Mouse (Mus musculus) gastrocnemius, postnatal 10 days (tissue): ENCODE measurements around the gene G6pd2. TPM values are rescaled to one million over a fixed set of nuclear protein-coding genes. Genes with fewer than 3 reads are reported as not detected.

Experiments
- DNase-seq: peaks from one replicate; pipeline ENCODE4 v3.0.0; 2021; ENCODE audit warnings: mixed read lengths
- long read RNA-seq, 2 experiments: library from polyadenylated mRNA; stranded (forward); transcript quantifications; one replicate each; pipeline ENCODE4 v2.0.0; 2021
- total RNA-seq, 2 experiments: library from RNA; stranded (reverse); gene quantifications; 2 replicates each; pipeline ENCODE4 v1.2.3; 2021

The G6pd2 gene
- total RNA-seq = not detected
- long read RNA-seq, experiment 1 = 0 reads
- long read RNA-seq, experiment 2 = 0 reads

GRCm38 (mm10) chr5:61808516-61808915, at the start of gene G6pd2:
Gene G6pd2, plus strand, starts transcription at chr5:61808816.
- no peak for DNase-seq

GRCm38 (mm10) chr5:61764214-61764613, 44.4 kb upstream of the G6pd2 start:
- DNase-seq = no peak

- DNase-seq = no peak
Measured at GRCm38 (mm10) chr5:61832935-61833551, 24.4 kb downstream of the G6pd2 start.

- DNase-seq = no peak
Measured at GRCm38 (mm10) chr5:61843891-61844290, 35.3 kb downstream of the G6pd2 start.
